Mouse (Mus musculus): ENCODE results near the gene Lrrn2. TPM values are rescaled to one million over a fixed set of nuclear protein-coding genes. Genes with fewer than 3 reads are reported as not detected.

Lrrn2 gene
- polyA plus RNA-seq, 1 experiment from 2014 or later, result not detected

- TF ChIP-seq CTCF (IDR thresholded peaks at IDR 0.05), result no peak
- POLR2A ChIA-PET, result no interaction called here
These were observed 6.6 kb downstream of the Lrrn2 start for GRCm38 (mm10) chr1:132886626-132887025.

GRCm38 (mm10) chr1:132888811-132889210 lies 8.7 kb downstream of the Lrrn2 start:
- CTCF ChIA-PET, result no interaction called here
- POLR2A ChIA-PET, result no interaction called here
- no peak for TF ChIP-seq CTCF (IDR thresholded peaks at IDR 0.05)
- in situ Hi-C loops (cut with MboI; ENCODE audit: low pct_unique_long_range_greater_than_20kb), result no loop called here
- ATAC-seq (no peak), DNase-seq (ENCODE audit: low read depth, low spot score) (no peak)
- peaks cover 71% of the 10 kb centered on the region for H3K27me3 ChIP-seq

More at GRCm38 (mm10) chr1:132886626-132887025, 6.6 kb downstream of the Lrrn2 start:
- H3K27me3 ChIP-seq, result peaks cover 86% of the 10 kb centered on the region
- in situ Hi-C loops (cut with MboI; ENCODE audit: low pct_unique_long_range_greater_than_20kb), result no loop called here
- DNase-seq (ENCODE audit: low read depth, low spot score) (no peak), ATAC-seq (no peak)
- CTCF ChIA-PET, result no interaction called here

- TF ChIP-seq CTCF (IDR thresholded peaks at IDR 0.05), result no peak
- H3K27me3 ChIP-seq, result peaks cover 61% of the 10 kb centered on the region
- in situ Hi-C loops (cut with MboI; ENCODE audit: low pct_unique_long_range_greater_than_20kb), result no loop called here
- CTCF ChIA-PET, result no interaction called here
- ATAC-seq (no peak), DNase-seq (ENCODE audit: low read depth, low spot score) (no peak)
- POLR2A ChIA-PET, result no interaction called here
These were observed 10.2 kb downstream of the Lrrn2 start for GRCm38 (mm10) chr1:132890161-132890794.

DNA sequence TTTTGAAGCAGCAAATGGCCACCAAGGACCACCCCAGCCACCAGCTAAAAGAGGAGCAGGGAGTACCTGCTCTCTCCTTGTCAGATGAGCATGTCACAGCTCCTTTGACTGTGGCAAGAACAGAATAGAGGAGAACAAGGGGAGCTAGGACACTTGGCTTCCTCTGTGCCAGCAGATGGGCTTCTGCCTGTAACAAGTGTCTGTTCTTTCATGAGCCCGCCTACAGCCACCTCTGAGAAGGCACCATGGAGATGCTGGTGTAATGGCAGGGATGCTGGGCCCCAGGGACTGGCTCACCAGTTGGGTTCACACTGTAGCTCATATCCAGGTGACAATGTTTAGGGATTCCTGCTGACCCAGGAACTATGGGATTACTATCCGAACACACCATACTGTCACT lies 12.0 kb downstream of the Lrrn2 start:
- in situ Hi-C loops (cut with MboI; ENCODE audit: low pct_unique_long_range_greater_than_20kb), result no loop called here
- CTCF ChIA-PET, result no interaction called here
- no peak for TF ChIP-seq CTCF (IDR thresholded peaks at IDR 0.05)

DNA sequence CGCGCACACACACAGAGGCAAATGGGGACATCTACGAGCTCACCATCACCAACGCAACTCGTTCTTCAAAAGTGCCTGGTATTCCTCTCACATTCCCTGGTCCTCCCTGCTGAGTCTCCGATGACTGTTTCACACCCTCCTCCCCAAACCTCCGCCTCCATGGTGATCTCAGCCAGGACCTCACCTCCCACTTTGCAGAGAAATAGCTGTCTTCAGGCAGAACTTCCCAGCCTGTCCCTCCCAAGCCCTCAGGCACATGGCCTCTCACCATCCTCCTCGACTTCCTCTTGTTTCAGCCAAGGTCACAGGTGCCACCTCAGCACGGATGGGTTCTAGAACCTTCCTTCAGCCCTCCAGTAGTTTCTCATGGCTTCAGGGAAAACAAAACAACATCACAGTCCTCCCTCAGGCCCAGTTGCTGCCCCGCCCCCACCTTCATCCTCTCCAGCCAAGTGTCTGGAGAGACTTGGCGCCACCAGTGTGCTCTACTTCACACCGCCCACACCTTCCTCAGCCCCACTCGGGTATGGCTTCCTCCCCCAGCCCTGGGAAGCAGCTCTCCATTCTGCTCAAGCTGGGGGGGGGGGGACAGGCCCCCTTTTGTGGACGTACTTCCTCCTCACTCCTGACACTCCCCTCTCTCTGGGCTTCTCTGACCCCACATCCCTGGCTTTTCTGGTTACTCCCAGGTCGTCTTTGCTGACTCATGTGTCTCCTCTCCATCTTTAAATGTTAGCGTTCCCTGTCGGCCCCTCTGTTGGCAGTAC lies 13.4 kb downstream of the Lrrn2 start:
- ATAC-seq (no peak), DNase-seq (ENCODE audit: low read depth, low spot score) (no peak)
- in situ Hi-C loops (cut with MboI; ENCODE audit: low pct_unique_long_range_greater_than_20kb), result no loop called here

More for the DNA sequence above, 12.0 kb downstream of the Lrrn2 start:
- DNase-seq (ENCODE audit: low read depth, low spot score) (no peak), ATAC-seq (no peak)
- peaks cover 67% of the 10 kb centered on the region for H3K27me3 ChIP-seq
- POLR2A ChIA-PET, result no interaction called here

GRCm38 (mm10) chr1:132899029-132899428 lies 19.0 kb downstream of the Lrrn2 start:
- no peak for TF ChIP-seq CTCF (IDR thresholded peaks at IDR 0.05)
- ChIA-PET POLR2A (no interaction called here), CTCF (no interaction called here)
- peaks cover 50% of the 10 kb centered on the region for H3K27me3 ChIP-seq
- in situ Hi-C loops (cut with MboI; ENCODE audit: low pct_unique_long_range_greater_than_20kb), result no loop called here
- ATAC-seq, result no peak
- DNase-seq (ENCODE audit: low read depth, low spot score), result no peak

More for the DNA sequence above, 13.4 kb downstream of the Lrrn2 start:
- ChIA-PET POLR2A (no interaction called here), CTCF (no interaction called here)
- H3K27me3 ChIP-seq, result peaks cover 68% of the 10 kb centered on the region
- no peak for TF ChIP-seq CTCF (IDR thresholded peaks at IDR 0.05)

GRCm38 (mm10) chr1:132899626-132900025 lies 19.6 kb downstream of the Lrrn2 start:
- H3K27me3 ChIP-seq, result peaks cover 46% of the 10 kb centered on the region
- CTCF ChIA-PET, result no interaction called here
- in situ Hi-C loops (cut with MboI; ENCODE audit: low pct_unique_long_range_greater_than_20kb), result no loop called here
- TF ChIP-seq CTCF (IDR thresholded peaks at IDR 0.05), result no peak
- no peak for DNase-seq (ENCODE audit: low read depth, low spot score)
- ATAC-seq, result no peak
- POLR2A ChIA-PET, result no interaction called here

DNA sequence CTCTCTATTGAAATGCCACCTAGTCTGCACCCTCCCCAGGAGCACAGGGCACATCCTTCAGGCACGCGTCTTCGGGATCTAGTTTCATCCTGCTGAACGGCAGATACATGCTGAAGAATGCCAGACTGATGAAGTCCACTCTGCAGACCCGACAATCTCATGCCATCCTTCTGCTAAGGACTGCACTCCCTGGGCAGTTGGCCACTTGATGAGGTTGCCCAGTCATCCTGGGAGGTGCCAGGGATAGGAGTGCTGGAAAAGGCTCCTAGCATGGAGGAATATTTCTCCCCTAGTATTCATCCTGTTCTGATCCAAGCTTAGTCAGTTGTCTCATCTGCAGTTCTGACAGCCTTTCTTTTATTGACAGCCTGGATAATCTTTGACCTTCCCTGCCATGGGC lies 20.9 kb downstream of the Lrrn2 start:
- in situ Hi-C loops (cut with MboI; ENCODE audit: low pct_unique_long_range_greater_than_20kb), result no loop called here
- CTCF ChIA-PET, result no interaction called here
- peaks cover 53% of the 10 kb centered on the region for H3K27me3 ChIP-seq
- ATAC-seq, result no peak
- DNase-seq (ENCODE audit: low read depth, low spot score), result no peak
- POLR2A ChIA-PET, result no interaction called here
- no peak for TF ChIP-seq CTCF (IDR thresholded peaks at IDR 0.05)

GRCm38 (mm10) chr1:132903519-132903918 lies 23.4 kb downstream of the Lrrn2 start:
- peaks cover 34% of the 10 kb centered on the region for H3K27me3 ChIP-seq
- TF ChIP-seq CTCF (IDR thresholded peaks at IDR 0.05), result no peak
- in situ Hi-C loops (cut with MboI; ENCODE audit: low pct_unique_long_range_greater_than_20kb), result no loop called here
- ATAC-seq, result no peak
- ChIA-PET POLR2A (no interaction called here), CTCF (no interaction called here)
- DNase-seq (ENCODE audit: low read depth, low spot score), result no peak

DNA sequence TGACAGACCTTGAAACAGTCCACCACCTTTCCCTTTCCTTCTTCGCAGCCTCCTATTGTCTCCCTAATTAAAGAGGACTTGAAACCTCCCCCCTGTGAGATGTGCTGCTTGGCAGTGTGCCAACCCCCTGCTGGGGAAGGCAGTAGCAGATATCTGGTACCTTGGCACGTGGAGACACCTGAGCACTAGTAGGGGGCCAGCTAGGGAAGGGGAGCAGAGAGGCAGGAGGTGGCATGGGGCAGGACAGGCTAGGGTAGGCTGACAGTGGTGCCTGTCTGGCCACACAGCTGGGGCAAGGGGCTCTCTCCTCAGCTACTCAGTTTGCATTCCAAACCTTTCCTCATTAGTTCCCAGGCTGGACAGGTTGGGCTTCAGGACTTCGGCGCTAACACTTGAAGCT lies 29.0 kb downstream of the Lrrn2 start:
- POLR2A ChIA-PET, result no interaction called here
- ATAC-seq (no peak), DNase-seq (ENCODE audit: low read depth, low spot score) (no peak)
- peaks cover 21% of the 10 kb centered on the region for H3K27me3 ChIP-seq
- CTCF ChIA-PET, result no interaction called here
- TF ChIP-seq CTCF (IDR thresholded peaks at IDR 0.05), result no peak
- in situ Hi-C loops (cut with MboI; ENCODE audit: low pct_unique_long_range_greater_than_20kb), result no loop called here

GRCm38 (mm10) chr1:132909951-132910350 lies 29.9 kb downstream of the Lrrn2 start:
- POLR2A ChIA-PET, result no interaction called here
- CTCF ChIA-PET, result no interaction called here
- no peak for TF ChIP-seq CTCF (IDR thresholded peaks at IDR 0.05)
- in situ Hi-C loops (cut with MboI; ENCODE audit: low pct_unique_long_range_greater_than_20kb), result no loop called here
- no peak for ATAC-seq
- DNase-seq (ENCODE audit: low read depth, low spot score), result no peak
- H3K27me3 ChIP-seq, result peaks cover 19% of the 10 kb centered on the region

Data from Patski (cell line).